Mouse (Mus musculus): ENCODE results near the gene Glt6d1.

The Glt6d1 gene

DNA sequence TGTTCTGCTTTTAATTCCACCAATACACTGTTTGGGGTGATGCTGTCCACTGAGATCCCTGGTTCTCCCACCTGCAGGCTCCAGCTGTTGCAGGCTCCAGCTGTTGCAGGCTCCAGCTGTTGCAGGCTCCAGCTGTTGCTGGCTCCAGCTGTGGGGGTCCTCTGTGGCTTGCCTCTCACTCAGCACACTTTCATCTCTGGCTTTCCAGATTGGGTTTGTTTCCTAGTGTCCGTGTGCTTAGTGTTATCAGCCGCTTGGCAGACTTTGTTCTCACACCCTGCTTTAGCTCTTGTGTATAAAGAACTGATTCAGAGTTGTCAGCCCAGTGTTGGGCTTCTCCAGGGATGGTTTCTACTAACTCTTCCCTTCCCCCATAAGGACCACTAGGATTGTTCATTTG, 18.0 kb downstream of the Glt6d1 start:
- DNase-seq (ENCODE audit: low spot score), result no peak

- DNase-seq (ENCODE audit: low spot score), result no peak
These were observed 26.6 kb downstream of the Glt6d1 start for GRCm38 (mm10) chr2:25789092-25789491.

DNA sequence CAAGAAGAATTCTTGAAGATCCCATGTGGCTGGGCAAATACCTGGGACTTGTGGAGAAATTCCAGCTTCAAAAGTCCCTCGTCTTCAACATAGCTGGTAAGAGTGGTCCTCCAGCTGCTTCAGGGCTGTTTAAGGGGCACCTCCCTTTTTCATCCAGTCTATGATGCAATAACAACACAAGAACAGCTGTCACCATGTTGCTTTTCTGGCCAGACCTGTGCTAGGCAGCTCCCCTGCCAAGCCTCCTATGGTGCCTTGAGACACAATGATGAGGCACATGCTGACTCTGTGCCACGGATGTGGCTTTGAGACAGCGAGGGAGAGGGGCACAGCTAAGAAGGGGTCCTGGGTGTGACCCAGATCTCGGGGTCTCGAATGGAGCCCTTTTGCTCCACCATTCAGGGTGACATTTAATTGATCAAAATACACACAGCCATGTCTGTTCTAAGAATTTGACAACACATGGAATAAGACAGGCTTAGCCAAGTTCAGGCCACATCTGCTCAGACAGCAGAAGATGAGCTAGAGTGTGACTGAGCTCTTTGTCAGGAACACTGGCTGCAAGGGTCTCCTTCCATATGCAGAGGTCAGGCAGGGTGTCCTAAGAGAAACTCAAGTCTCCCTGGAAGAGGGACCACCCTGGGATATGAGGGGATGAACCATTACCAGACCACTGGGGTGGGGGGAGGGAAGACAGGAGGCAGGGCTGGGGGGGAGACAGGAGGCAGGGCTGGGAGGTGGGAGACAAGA, 29.9 kb downstream of the Glt6d1 start:
- no peak for DNase-seq (ENCODE audit: low spot score)

DNA sequence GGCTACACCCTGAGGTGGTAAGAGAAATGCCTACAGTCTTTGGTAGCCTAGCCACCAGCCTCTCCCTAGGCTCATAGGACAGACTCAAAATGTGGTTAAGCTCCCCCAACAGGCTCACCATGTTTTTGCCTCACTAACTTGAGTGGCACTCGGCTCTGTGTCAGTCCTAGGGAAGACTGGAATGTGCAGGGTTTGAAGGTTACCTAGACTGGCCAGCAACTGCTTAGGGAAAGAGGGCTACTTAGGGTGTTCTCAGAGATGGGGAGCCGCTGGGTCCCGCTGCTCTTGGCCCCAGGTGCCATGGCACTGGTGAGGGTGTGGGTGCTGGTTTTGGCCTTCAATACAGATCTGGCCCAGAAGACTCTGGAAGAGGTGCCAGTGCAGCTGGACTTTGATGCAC, 33.7 kb downstream of the Glt6d1 start, which contains the start of gene Gm13539:
Gene Gm13539 (plus strand): TSS at position 301 of the 400 bp plus-strand sequence.
- DNase-seq (ENCODE audit: low spot score), result no peak

GRCm38 (mm10) chr2:25780921-25781320, 34.7 kb downstream of the Glt6d1 start:
- no peak for DNase-seq (ENCODE audit: low spot score)

GRCm38 (mm10) chr2:25779076-25779475, 36.6 kb downstream of the Glt6d1 start:
- no peak for DNase-seq (ENCODE audit: low spot score)

GRCm38 (mm10) chr2:25776717-25777116, 38.9 kb downstream of the Glt6d1 start, which contains the start of gene Lcn11:
Gene Lcn11, plus strand, starts transcription at chr2:25777017.
- DNase-seq (ENCODE audit: low spot score), result no peak

DNA sequence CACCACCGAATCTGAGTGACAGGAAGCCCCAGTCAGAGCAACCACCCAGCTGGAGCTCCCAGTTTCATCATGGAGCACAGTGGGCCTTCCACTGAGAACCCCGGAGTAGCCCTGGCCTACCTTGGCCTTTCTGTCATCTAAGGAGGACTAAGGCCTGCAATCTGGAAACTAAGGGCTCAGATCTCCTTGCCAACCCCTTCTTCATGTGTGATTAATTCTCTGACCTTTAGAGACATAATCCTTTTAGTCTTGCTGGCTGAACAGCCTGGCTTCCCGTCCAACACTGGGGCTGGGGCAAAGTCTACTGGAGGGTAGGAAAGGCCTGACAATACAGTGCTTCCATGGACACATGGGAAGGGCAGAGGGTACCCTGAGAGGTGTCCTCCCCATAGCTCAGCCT, 39.7 kb downstream of the Glt6d1 start:
- DNase-seq (ENCODE audit: low spot score), result no peak

GRCm38 (mm10) chr2:25774640-25775039, 41.0 kb downstream of the Glt6d1 start:
- DNase-seq (ENCODE audit: low spot score), result no peak

GRCm38 (mm10) chr2:25773507-25773906, 42.1 kb downstream of the Glt6d1 start:
- no peak for DNase-seq (ENCODE audit: low spot score)

- DNase-seq (ENCODE audit: low spot score), result no peak
These were observed 47.9 kb downstream of the Glt6d1 start for GRCm38 (mm10) chr2:25767764-25768163.

- no peak for DNase-seq (ENCODE audit: low spot score)
These were observed 50.4 kb downstream of the Glt6d1 start, which contains the start of gene Lcn3 for GRCm38 (mm10) chr2:25765269-25765668. Gene Lcn3, plus strand, starts transcription at chr2:25765569.

- DNase-seq (ENCODE audit: low spot score), result no peak
These were observed 57.5 kb downstream of the Glt6d1 start for GRCm38 (mm10) chr2:25758064-25758625.

DNA sequence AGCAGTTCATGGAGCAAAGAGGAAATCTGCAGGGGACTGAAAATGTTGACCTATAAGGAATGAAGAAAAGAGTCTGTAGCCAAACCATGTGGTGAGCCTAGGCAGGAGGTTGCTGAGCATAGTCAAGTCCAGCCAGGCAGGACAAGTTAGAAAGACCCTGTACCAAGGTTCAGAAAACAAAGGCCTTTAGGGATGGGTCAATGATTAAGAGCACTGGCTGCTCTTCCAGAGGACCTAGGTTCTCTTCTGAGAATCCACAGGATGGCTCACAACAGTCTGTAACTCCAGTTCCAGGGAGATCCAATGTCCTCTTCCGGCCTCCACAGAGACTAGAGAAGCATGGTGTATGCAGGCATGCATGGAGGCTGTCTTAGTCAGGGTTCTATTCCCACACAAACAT, 61.4 kb downstream of the Glt6d1 start:
- DNase-seq (ENCODE audit: low spot score), result no peak
